Mouse (Mus musculus): Measurements from ENCODE around the gene Col25a1. TPM values are rescaled to one million over a fixed set of nuclear protein-coding genes. Genes with fewer than 3 reads are reported as not detected.

The Col25a1 gene
- total RNA-seq, 1 experiment from 2014 or later, result 0.15 TPM

GRCm38 (mm10) chr3:130617439-130617898, 486.2 kb downstream of the Col25a1 start, which contains the start of gene Etnppl:
Gene Etnppl (plus strand): TSS chr3:130617448.
- peak; percentile 58 to 62; a peak in 3 of 4 replicates for ATAC-seq (replicated peaks in 1 of 2; ENCODE audit: insufficient read depth in 1 of 2, low FRiP score in 2 of 2, low TSS enrichment in 1 of 2, low read depth in 1 of 2, poor library complexity in 2 of 2, severe bottlenecking in 2 of 2)

- ATAC-seq (replicated peaks in 1 of 2; ENCODE audit: insufficient read depth in 1 of 2, low FRiP score in 2 of 2, low TSS enrichment in 1 of 2, low read depth in 1 of 2, poor library complexity in 2 of 2, severe bottlenecking in 2 of 2), result no peak
These were observed 489.3 kb downstream of the Col25a1 start for GRCm38 (mm10) chr3:130620517-130621146.

- no peak for ATAC-seq (replicated peaks in 1 of 2; ENCODE audit: insufficient read depth in 1 of 2, low FRiP score in 2 of 2, low TSS enrichment in 1 of 2, low read depth in 1 of 2, poor library complexity in 2 of 2, severe bottlenecking in 2 of 2)
These were observed 497.1 kb downstream of the Col25a1 start for GRCm38 (mm10) chr3:130628358-130628757.

- ATAC-seq (replicated peaks in 1 of 2; ENCODE audit: insufficient read depth in 1 of 2, low FRiP score in 2 of 2, low TSS enrichment in 1 of 2, low read depth in 1 of 2, poor library complexity in 2 of 2, severe bottlenecking in 2 of 2), result no peak
These were observed 502.6 kb downstream of the Col25a1 start for GRCm38 (mm10) chr3:130633859-130634258.

- ATAC-seq (replicated peaks in 1 of 2; ENCODE audit: insufficient read depth in 1 of 2, low FRiP score in 2 of 2, low TSS enrichment in 1 of 2, low read depth in 1 of 2, poor library complexity in 2 of 2, severe bottlenecking in 2 of 2), result no peak
These were observed 515.0 kb downstream of the Col25a1 start for GRCm38 (mm10) chr3:130646110-130646810.

Other genes starting within 250 kb of the Col25a1 start
- 23.5 and 27.0 TPM in 2 replicates for gene Casp6, start 230.1 kb upstream of the Col25a1 start, total RNA-seq (2017)
- 1.7 and 3.6 TPM in 2 replicates for gene Mcub, start 161.3 kb upstream of the Col25a1 start, total RNA-seq (2017)
- 43.0 and 63.2 TPM in 2 replicates for gene Sec24b, start 69.9 kb upstream of the Col25a1 start, total RNA-seq (2017)

Data from hematopoietic stem cell, adult 5-6 weeks (primary cell).